Mouse (Mus musculus): Measurements from ENCODE around the gene Plek2. TPM values are rescaled to one million over a fixed set of nuclear protein-coding genes. Genes with fewer than 3 reads are reported as not detected.

Gene Plek2
- total and polyA plus RNA-seq, 3 experiments: not detected

- H3K27me3 ChIP-seq (ENCODE audit: insufficient read depth, low read length): peaks cover 10% of the 10 kb centered on the region
- H3K36me3 ChIP-seq (replicated peaks): no peaks in the 10 kb centered on the region
- TF ChIP-seq POLR2AphosphoS5 (IDR thresholded peaks at IDR 0.05; ENCODE audit: insufficient replicate concordance, low read depth, low read length) (no peak), CTCF (IDR thresholded peaks at IDR 0.05; ENCODE audit: low read depth, low read length) (no peak), GATA2 (IDR thresholded peaks at IDR 0.05; ENCODE audit: borderline replicate concordance, low read depth, low read length) (no peak), GATA1 (IDR thresholded peaks at IDR 0.05; ENCODE audit: borderline replicate concordance, low read length) (no peak), TAL1 (conservative IDR thresholded peaks at IDR 0.05; ENCODE audit: low read depth, low read length) (no peak)
- no peak overlapping the region for H3K4me3 ChIP-seq (ENCODE audit: low read depth, low read length)
- ATAC-seq (ENCODE audit: extremely low read depth, insufficient number of reproducible peaks, low FRiP score, poor library complexity, severe bottlenecking) (no peak), DNase-seq (ENCODE audit: low spot score) (no peak)
- H3K4me1 ChIP-seq (ENCODE audit: insufficient read depth, low read depth, low read length): peaks cover 13% of the 10 kb centered on the region
- no peaks in the 10 kb centered on the region; the same call in 1 of the 2 replicates for H3K9me3 ChIP-seq (replicated peaks)
Observed at GRCm38 (mm10) chr12:78901467-78901866, 5.3 kb downstream of the Plek2 start.

GRCm38 (mm10) chr12:78897861-78898260, 8.9 kb downstream of the Plek2 start:
- TF ChIP-seq GATA1 (IDR thresholded peaks at IDR 0.05; ENCODE audit: borderline replicate concordance, low read length) (no peak), TAL1 (conservative IDR thresholded peaks at IDR 0.05; ENCODE audit: low read depth, low read length) (no peak), CTCF (IDR thresholded peaks at IDR 0.05; ENCODE audit: low read depth, low read length) (no peak), GATA2 (IDR thresholded peaks at IDR 0.05; ENCODE audit: borderline replicate concordance, low read depth, low read length) (no peak), POLR2AphosphoS5 (IDR thresholded peaks at IDR 0.05; ENCODE audit: insufficient replicate concordance, low read depth, low read length) (no peak)
- ATAC-seq (ENCODE audit: extremely low read depth, insufficient number of reproducible peaks, low FRiP score, poor library complexity, severe bottlenecking) (no peak), DNase-seq (ENCODE audit: low spot score) (no peak)
- H3K27me3 ChIP-seq (ENCODE audit: insufficient read depth, low read length): peaks cover 17% of the 10 kb centered on the region
- no peak overlapping the region for H3K4me3 ChIP-seq (ENCODE audit: low read depth, low read length)
- H3K4me1 ChIP-seq (ENCODE audit: insufficient read depth, low read depth, low read length): peaks cover 12% of the 10 kb centered on the region
- H3K9me3 ChIP-seq (replicated peaks): no peaks in the 10 kb centered on the region
- H3K36me3 ChIP-seq (replicated peaks): no peaks in the 10 kb centered on the region

- TF ChIP-seq CTCF (IDR thresholded peaks at IDR 0.05; ENCODE audit: low read depth, low read length) (no peak), GATA2 (IDR thresholded peaks at IDR 0.05; ENCODE audit: borderline replicate concordance, low read depth, low read length) (no peak), TAL1 (conservative IDR thresholded peaks at IDR 0.05; ENCODE audit: low read depth, low read length) (no peak), GATA1 (IDR thresholded peaks at IDR 0.05; ENCODE audit: borderline replicate concordance, low read length) (no peak), POLR2AphosphoS5 (IDR thresholded peaks at IDR 0.05; ENCODE audit: insufficient replicate concordance, low read depth, low read length) (no peak)
- Histone ChIP-seq H3K4me1 (ENCODE audit: insufficient read depth, low read depth, low read length) (peaks cover 12% of the 10 kb centered on the region), H3K27me3 (ENCODE audit: insufficient read depth, low read length) (peaks cover 9% of the 10 kb centered on the region), H3K9me3 (replicated peaks) (peaks cover 3% of the 10 kb centered on the region), H3K36me3 (replicated peaks) (peaks cover 24% of the 10 kb centered on the region), H3K4me3 (ENCODE audit: low read depth, low read length) (no peak overlapping the region)
- no peak for DNase-seq (ENCODE audit: low spot score)
- ATAC-seq (ENCODE audit: extremely low read depth, insufficient number of reproducible peaks, low FRiP score, poor library complexity, severe bottlenecking): no peak
Observed at GRCm38 (mm10) chr12:78891149-78891548, 15.6 kb downstream of the Plek2 start.

- DNase-seq (ENCODE audit: low spot score) (no peak), ATAC-seq (ENCODE audit: extremely low read depth, insufficient number of reproducible peaks, low FRiP score, poor library complexity, severe bottlenecking) (no peak)
- Histone ChIP-seq H3K4me3 (ENCODE audit: low read depth, low read length) (no peak overlapping the region), H3K9me3 (replicated peaks) (peaks cover 3% of the 10 kb centered on the region), H3K36me3 (replicated peaks) (peaks cover 35% of the 10 kb centered on the region), H3K27me3 (ENCODE audit: insufficient read depth, low read length) (peaks cover 6% of the 10 kb centered on the region; the same call in 1 of the 2 replicates), H3K4me1 (ENCODE audit: insufficient read depth, low read depth, low read length) (peaks cover 6% of the 10 kb centered on the region; the same call in 1 of the 2 replicates)
- TF ChIP-seq GATA2 (IDR thresholded peaks at IDR 0.05; ENCODE audit: borderline replicate concordance, low read depth, low read length) (no peak), CTCF (IDR thresholded peaks at IDR 0.05; ENCODE audit: low read depth, low read length) (no peak), GATA1 (IDR thresholded peaks at IDR 0.05; ENCODE audit: borderline replicate concordance, low read length) (no peak), TAL1 (conservative IDR thresholded peaks at IDR 0.05; ENCODE audit: low read depth, low read length) (no peak), POLR2AphosphoS5 (IDR thresholded peaks at IDR 0.05; ENCODE audit: insufficient replicate concordance, low read depth, low read length) (no peak)
Observed at GRCm38 (mm10) chr12:78890062-78890461, 16.7 kb downstream of the Plek2 start.

GRCm38 (mm10) chr12:78874581-78874980, 32.2 kb downstream of the Plek2 start:
- no peak for DNase-seq (ENCODE audit: low spot score)
- ATAC-seq (ENCODE audit: extremely low read depth, insufficient number of reproducible peaks, low FRiP score, poor library complexity, severe bottlenecking): no peak
- H3K27me3 ChIP-seq (ENCODE audit: insufficient read depth, low read length): no peaks in the 10 kb centered on the region
- H3K4me3 ChIP-seq (ENCODE audit: low read depth, low read length): no peak overlapping the region
- H3K9me3 ChIP-seq (replicated peaks): no peaks in the 10 kb centered on the region
- TF ChIP-seq GATA1 (IDR thresholded peaks at IDR 0.05; ENCODE audit: borderline replicate concordance, low read length) (no peak), GATA2 (IDR thresholded peaks at IDR 0.05; ENCODE audit: borderline replicate concordance, low read depth, low read length) (no peak), TAL1 (conservative IDR thresholded peaks at IDR 0.05; ENCODE audit: low read depth, low read length) (no peak), CTCF (IDR thresholded peaks at IDR 0.05; ENCODE audit: low read depth, low read length) (no peak), POLR2AphosphoS5 (IDR thresholded peaks at IDR 0.05; ENCODE audit: insufficient replicate concordance, low read depth, low read length) (no peak)
- H3K36me3 ChIP-seq (replicated peaks): peaks cover 84% of the 10 kb centered on the region
- peaks cover 15% of the 10 kb centered on the region for H3K4me1 ChIP-seq (ENCODE audit: insufficient read depth, low read depth, low read length)

- ATAC-seq (ENCODE audit: extremely low read depth, insufficient number of reproducible peaks, low FRiP score, poor library complexity, severe bottlenecking): peak; percentile 79
- peaks cover 66% of the 10 kb centered on the region for H3K36me3 ChIP-seq (replicated peaks)
Observed at GRCm38 (mm10) chr12:78868115-78868514, 38.6 kb downstream of the Plek2 start.

More at GRCm38 (mm10) chr12:78868115-78868514, 38.6 kb downstream of the Plek2 start:
- peaks cover 50% of the 10 kb centered on the region for H3K4me1 ChIP-seq (ENCODE audit: insufficient read depth, low read depth, low read length)
- H3K9me3 ChIP-seq (replicated peaks): no peaks in the 10 kb centered on the region
- TF ChIP-seq GATA1 (IDR thresholded peaks at IDR 0.05; ENCODE audit: borderline replicate concordance, low read length) (no peak), CTCF (IDR thresholded peaks at IDR 0.05; ENCODE audit: low read depth, low read length) (no peak), GATA2 (IDR thresholded peaks at IDR 0.05; ENCODE audit: borderline replicate concordance, low read depth, low read length) (no peak), POLR2AphosphoS5 (IDR thresholded peaks at IDR 0.05; ENCODE audit: insufficient replicate concordance, low read depth, low read length) (no peak), TAL1 (conservative IDR thresholded peaks at IDR 0.05; ENCODE audit: low read depth, low read length) (no peak)
- peak; percentile 37 for DNase-seq (ENCODE audit: low spot score)
- no peak overlapping the region for H3K4me3 ChIP-seq (ENCODE audit: low read depth, low read length)
- H3K27me3 ChIP-seq (ENCODE audit: insufficient read depth, low read length): no peaks in the 10 kb centered on the region
